Mouse (Mus musculus) heart, postnatal 36 days (tissue): ENCODE measurements at regions not wholly inside any gene's neighbourhood (a gene's known extent, or its start where the extent isn't known, plus 50 kb on each side); places are given as distances from the start of the nearest gene placed in this dataset.
A peak's percentile ranks its signal among the peaks of the same experiment; 100 is the strongest.

Experiments
- DNase-seq, 2 experiments: peaks; one replicate each; pipeline ENCODE4 v3.0.0; 2021 to 2022
- intact Hi-C: fragments of 180-260 bp; cut with DNase I; formaldehyde crosslinking; loops from one replicate; pipeline ENCODE4 v1.15.1; 2025

DNA sequence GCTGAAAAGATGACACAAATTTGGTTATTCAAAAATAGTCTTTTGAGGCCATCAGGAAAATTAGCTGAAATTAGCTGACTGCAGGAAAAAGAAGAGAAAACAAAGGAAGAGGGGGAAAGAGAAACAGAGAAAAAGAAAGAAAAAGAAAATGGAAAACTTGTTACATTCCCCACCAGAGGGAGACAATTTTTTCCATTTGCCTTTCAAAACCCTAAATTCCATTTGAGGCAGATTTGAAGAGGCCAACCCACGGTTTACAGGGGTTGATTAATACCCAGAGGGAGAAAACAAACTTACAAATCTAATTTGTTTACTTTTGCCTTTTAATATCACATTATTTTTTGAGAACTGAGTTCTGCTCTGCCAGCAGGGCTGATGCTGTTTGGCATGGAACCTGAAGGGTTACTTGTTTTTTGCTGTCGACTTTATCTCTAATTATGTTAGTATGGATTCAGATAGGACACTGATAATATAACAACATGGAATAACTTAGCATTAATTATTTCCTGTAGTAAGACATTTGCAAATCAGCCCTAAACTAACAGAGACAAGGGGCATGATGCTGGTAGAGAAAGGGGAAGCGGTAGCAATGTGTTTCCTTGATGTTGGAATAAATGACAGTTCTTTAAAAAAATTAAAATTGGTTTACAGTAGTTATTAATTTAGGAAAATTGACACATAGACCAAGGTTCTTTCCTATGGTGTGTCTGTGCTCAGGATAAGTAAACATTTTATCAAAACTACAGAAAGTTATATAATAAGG, 114.4 kb upstream of the Pkn2 start:
- intact Hi-C loops = no loop called here
- no peak for DNase-seq

DNA sequence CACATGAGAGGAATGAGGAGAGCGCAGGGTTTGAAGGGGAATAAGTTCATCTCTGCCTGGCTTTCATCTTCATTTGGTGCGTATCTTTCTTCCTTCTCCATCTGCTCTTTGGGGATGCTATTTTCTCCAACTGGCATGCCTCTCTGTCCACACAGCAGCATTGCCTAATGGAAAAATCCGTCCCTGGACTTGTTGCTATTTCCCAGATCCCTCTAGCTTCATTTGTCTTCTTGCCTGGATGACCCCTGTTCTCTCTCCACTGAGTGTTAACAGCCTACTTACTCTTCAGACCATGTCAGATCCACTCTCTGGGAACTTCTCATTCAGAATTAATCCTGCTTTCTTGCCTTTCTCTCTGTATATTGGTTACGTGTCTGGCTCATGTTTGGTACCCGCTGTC, 102.7 kb upstream of the Pkn2 start:
- no peak for DNase-seq
- intact Hi-C loops = no loop called here

DNA sequence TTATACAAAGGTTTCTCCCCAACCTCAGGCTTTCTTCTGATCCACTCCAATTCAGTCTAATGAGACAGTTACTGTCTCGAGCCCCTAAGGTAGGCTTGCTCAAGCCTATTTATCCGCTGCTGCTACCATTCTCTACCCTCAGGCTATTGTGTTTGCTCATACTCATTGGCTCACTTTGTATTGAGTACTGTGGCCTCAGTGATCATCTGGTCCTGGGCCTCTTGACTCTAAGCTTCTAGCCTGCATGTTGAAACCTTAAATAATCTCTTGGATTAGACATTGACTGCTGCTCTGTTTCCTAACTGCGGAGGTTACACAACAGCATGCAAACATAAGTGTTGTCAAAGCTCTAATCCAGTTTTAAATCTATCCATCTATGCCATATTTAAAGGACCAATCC, 99.4 kb upstream of the Pkn2 start:
- DNase-seq = no peak
- intact Hi-C loops = no loop called here

DNA sequence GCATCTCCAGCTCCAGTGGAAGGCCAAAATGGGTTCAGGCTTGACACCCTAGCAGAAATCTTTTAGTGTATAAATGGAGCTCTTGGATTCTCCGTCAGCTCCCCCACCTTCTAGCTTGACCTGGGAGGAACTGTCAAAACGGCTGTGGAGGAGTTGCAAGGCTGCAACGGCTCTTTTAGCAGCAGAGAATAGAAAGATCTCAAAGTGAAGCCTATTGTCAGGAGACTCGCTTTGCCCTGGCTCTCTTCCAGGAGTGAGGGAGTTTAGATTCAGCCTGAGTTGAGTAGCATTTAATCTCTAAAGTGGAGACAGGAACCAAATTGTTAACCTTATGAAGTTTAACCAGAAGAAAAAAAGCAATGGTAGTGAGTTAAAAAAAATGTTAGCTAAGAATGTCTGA, 97.4 kb upstream of the Pkn2 start:
- intact Hi-C loops = no loop called here
- DNase-seq = peak; percentile 10 to 13

DNA sequence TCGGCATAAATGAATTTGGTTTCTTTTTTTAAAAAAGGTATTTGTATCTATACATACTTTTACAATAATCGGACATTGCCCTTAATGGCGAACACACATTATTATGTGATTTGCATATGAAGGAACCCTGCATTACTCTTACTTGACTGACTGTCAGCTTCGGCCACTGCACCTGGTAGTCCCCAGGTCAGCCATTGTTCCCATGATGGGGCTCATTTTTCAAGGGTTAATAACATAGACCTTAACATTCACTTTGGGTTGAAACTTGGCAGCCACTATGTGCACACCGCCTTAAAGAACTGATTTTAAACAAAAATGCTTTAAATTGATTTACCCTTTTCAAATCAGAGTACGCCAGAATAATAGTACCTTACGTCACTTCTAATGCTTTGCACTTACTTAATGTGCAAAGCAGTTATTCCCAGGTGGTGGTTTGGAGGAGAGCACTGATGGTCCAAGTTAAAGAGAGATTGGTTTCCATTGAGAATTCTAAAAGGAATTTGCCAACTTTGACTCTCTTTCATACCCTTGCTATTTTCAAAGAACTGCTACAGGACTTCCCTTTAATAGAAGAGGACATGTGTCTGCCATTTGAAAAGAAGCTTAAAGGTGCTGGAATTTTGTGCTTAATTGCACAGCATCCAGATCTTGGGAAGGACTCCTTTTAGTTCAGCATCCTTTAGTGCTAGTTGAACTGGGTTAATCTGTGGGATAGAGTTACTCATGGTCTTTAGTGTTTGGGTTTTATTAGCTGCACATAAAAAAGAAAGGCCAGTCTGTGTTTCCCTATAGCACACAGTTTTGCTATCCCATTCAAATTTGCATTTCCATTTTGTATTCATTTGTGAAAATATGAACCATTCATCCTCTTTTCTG, 95.0 kb upstream of the Pkn2 start:
- DNase-seq = no peak
- intact Hi-C loops = no loop called here

DNA sequence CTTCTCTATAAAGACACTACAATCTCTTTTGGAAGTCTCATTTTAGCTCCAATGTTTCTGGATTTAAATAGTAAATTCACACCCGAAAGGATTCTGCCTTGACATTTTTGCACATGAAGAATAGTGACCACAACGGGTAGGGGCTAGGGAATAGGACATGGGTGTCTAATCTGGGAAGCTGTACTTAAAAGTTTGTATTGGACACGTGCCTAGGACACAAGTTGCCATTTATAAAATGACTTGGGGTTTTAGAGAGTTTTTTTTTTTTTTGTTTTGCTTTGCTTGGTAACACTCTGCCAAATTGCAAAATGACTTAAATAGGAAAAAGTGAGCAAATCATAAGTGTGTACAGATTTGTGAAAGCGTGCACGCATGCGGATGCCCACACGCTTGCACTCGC, 93.8 kb upstream of the Pkn2 start:
- no peak for DNase-seq
- intact Hi-C loops = no loop called here

DNA sequence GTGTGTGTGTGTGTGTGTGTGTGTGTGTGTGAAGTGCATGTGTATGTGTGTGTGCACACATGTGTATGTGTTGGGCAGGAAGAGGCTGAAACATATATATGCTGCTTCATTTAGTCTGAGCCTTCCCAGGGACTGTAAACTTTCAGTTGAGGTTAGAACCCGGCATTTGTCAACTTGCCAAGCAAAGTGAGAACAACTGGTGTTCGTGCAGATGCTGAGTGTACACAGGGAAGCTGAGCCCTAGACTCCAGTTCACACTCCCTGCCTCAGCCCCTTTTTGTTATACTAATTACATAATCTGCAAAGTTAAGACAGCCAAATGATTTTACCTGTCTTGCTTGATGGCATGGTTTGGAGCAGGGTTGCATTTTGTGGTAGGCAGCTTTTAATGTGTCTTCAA, 87.7 kb upstream of the Pkn2 start:
- no peak for DNase-seq
- intact Hi-C loops = no loop called here

DNA sequence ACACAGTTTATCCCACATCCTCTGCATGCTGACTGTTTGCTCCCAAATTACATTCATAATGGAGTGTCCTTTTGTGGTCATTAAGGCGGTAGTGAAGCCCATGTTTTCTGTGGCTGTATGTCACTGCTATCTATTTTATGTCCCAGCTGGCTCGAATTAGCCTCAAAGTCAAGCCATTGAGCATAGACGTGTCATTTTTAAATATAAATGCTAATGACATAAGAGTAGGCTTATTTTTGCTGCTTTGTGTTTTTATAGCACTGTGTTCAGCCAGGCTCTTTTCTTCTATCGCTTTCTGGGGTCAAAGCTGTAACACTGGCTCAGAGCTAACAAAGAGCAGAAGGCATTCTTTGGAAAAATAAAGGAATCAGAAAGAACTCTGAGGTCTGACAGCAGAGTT, 83.8 kb upstream of the Pkn2 start:
- DNase-seq = no peak
- intact Hi-C loops = no loop called here

DNA sequence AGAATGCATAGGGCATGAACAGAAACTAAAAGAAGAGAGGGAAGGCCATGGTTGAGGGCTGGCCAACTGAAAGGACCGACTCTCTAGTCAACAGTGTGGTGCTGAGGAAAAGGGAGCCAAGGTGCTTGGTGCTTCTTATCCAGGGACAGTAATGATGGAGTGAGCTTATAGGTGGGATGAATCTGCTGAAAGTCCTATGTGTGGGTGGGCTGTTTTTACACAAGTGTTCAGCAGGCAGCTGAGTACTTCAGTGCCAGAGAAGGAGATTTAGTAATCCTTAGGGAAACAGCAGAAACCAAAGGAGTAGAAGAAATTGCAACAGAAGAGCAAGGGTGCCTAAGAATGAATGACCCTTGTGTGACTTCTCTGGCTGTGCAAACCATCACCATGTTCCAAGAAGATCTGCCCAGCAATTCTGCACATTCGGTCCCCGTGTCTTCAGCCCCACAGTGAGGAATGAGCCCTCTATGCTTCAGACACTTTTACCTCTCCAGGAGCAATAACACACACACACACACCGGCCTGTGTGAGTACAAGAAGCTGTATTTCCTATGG, 82.1 kb upstream of the Pkn2 start:
- intact Hi-C loops = no loop called here
- no peak for DNase-seq

DNA sequence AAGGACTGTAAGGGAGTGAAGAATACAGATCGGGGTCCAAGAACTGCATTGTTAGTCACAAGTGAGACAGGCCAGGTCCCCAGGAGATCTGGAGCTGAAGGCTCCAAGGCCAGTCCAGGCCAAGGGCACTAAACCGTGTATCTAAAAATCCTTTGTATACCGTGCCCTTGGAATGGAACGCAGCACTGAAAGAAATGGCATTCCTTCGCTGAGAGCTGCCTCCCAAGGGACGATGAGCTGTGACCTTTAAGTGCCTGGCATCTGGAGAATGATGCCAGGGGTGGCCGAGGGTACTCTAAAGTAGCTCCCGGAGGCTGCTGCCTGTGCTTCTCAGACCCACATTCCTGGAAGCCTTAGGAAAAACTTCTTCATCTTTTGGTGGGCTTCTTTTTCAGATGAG, 76.0 kb upstream of the Pkn2 start:
- intact Hi-C loops = no loop called here

DNA sequence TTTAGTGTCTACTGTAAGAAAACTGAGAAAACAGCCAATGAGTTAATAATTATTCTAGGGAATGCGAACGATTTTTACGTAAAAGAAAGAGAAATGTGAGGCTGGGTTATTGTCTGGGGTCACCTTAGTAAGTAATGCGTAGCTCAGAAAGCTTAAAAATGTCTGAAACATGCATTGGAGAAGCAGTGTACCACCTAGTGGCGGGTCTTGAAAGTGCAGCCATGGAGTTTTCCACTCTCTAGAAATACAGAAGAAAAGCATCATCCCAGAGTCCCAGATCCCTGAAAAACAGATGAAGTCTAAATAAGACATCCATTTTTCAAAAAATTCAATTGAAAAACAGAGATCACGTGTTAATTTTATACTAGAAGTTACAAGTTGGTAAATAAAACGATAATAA, 67.0 kb upstream of the Pkn2 start:
- DNase-seq = peak; percentile 52 to 78
- intact Hi-C loops = no loop called here

More for the DNA sequence above, 76.0 kb upstream of the Pkn2 start:
- no peak for DNase-seq

DNA sequence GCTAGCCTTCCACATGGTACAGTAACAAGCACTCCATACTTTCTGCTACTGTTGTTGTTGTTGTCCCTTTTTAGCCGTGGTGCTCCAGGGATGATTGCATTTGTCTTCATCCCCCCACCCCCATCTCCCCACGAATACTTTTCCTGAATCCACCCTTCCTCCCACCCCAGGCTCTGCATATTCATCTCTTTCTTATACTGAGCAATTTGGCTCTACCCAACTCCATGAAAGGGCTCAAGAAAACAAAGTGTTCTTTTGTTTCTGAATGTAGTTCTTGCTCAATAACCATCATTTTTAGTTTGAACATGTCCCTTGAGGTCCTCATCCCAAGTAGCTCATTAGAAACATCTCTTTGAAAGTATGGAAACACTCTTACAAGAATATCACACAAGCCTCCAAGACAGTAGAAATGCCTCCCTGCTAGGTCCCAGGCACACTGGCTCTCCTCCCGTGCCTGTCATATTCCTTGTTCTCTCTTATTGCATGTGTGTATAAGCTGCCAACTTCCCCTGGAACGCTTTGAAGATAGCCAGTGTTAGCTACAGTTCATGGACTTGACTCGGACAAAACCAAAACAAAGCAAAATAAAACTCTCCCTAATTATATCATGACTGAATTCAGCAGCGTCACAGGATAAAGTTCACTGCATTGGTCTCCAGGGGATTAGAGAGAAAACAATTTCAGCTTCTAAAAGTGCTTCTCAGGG, 59.7 kb upstream of the Pkn2 start:
- intact Hi-C loops = no loop called here
- DNase-seq = peak; percentile 21 to 54

DNA sequence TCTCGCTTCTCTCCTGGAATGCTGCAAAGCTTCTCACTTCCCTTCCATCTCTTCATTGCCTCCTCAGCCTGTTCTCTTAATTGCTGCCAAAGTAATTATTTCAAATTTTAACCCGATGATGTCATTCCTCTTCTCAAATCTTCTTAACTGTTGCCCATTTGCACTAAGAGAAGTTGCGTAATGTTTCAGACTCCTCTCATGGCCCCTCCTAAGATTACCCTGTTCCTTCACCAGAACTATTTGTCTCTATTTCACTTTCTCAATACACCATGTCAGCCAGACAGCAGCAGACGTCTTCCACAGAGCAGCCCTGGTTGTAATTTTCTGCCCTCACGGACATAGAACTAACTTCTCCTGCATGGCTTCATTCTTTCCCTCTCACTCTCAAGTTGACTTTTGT, 59.1 kb upstream of the Pkn2 start:
- DNase-seq = peak in 1 of 2 experiments; percentile 41
- intact Hi-C loops = no loop called here

DNA sequence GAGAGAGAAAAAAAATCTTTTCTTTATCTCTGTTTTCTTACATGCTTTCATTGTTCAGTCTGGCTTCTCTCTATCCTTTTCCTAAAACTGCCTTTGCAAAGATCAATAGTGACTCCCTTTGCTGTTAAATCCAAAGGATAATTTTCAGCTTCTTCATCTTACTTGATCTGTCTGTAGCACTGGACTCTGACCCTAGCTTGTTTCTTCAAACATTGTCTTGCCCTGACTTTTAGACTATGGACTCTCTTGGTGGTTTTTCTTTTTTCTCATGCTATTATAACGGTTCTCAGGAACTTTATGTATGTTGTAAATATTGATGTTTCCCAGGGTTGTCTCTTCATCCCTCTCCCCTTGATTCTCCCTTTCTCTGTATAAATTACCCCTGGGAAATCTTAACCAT, 58.0 kb upstream of the Pkn2 start:
- intact Hi-C loops = no loop called here
- no peak for DNase-seq

DNA sequence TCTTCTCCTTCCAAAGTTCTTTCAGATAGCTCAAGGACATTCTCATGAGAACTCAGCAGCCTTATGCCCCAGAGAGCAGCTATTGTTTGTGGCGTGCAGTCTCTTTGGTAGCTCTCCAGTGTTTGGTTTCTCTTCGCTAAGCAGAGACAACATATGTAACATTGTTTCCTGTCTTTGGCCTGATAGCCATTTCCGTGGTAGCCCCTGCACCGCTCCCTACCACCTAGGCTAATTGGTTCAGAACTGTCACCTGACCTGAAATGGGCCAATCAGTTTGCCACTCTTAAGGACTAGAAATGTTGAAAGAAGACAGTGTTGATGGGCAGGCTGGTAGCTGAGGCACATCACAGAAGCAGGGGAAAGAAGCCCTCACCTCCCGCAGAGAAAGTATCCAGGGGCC, 54.1 kb upstream of the Pkn2 start:
- DNase-seq = no peak
- intact Hi-C loops = no loop called here

DNA sequence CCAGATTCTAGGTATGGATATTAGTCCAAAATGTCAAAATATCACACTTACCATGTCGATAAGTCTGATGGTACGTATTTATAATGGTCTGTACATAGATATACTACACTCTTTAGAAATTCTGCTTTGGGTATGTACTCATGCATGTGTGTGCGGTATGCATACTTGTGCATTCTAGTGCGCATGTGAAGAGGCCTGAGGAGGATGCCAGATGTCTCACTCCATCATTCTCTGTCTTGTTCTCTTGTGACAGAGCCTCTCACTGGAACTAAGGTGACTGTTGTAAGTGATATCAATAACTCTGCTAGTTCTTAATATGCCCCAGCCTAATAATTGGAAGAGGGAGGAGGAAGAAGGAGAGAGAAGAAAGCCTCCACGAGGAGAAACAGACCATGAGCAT, 52.5 kb upstream of the Pkn2 start:
- intact Hi-C loops = no loop called here
- DNase-seq = no peak

DNA sequence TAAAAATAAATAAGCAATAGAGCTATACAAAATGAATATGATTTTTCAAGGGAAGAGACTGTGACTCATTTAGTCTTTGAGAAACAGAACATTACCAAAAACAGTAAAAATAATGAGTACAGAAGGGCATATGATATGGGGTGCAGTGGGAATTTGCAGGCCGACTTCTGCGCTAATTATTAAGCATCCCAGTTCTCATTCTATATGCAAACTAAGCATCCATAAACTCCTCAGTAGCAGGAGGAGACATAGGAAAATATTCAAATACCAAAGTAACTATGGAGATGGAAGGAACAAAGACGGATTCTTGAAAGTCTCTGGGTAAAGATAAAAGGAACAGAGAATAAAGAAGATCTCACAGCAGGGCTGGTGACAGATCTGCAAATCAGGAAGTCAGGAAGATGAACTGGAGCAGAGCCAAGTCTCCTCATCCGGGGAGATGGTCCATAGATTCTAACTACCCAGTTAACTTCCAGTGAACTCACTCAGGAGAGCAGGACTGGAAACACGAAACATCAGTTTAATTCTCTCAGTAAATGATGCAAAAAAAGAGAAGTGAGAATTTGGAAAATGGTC, 52.0 kb upstream of the Pkn2 start:
- intact Hi-C loops = no loop called here
- no peak for DNase-seq
